Mouse (Mus musculus) E14TG2a.4 (cell line): Measurements from ENCODE around the gene Wfdc6a.

Experiments used
- H3K27me3 ChIP-seq: 2 replicates; pipeline ENCODE4 v1.6.1; 2014; ENCODE audit warnings: low read length, control low read depth; ENCODE audit not compliant: insufficient read depth
- H3K36me3 ChIP-seq: 2 replicates; pipeline ENCODE4 v1.6.1; 2014; ENCODE audit warnings: low read length, control low read depth; ENCODE audit not compliant: insufficient read depth
- H3K4me1 ChIP-seq: replicated peaks from 2 replicates; pipeline ENCODE4 v1.6.1; 2014; ENCODE audit warnings: low read depth, low read length, control low read depth
- H3K4me3 ChIP-seq: replicated peaks from 2 replicates; pipeline ENCODE4 v1.5.1; 2014; ENCODE audit warnings: mild to moderate bottlenecking, low read length
- H3K9me3 ChIP-seq: 2 replicates; pipeline ENCODE4 v1.6.1; 2014; ENCODE audit warnings: low read length, control low read depth
- CTCF ChIP-seq: conservative IDR thresholded peaks from 2 replicates; pipeline ENCODE4 v1.5.1; 2014; ENCODE audit warnings: low read length
- NANOG ChIP-seq: IDR thresholded peaks from 2 replicates; pipeline ENCODE4 v1.6.1; 2014; ENCODE audit warnings: borderline replicate concordance, low read length, mixed read lengths
- POU5F1 ChIP-seq: IDR thresholded peaks from 2 replicates; pipeline ENCODE4 v1.6.1; 2014; ENCODE audit warnings: low read length, borderline replicate concordance

Wfdc6a gene

GRCm38 (mm10) chr2:164543745-164544144, 41.5 kb downstream of the Wfdc6a start:
- H3K36me3 ChIP-seq, result no peaks in the 10 kb centered on the region
- H3K4me1 ChIP-seq, result peaks cover 14% of the 10 kb centered on the region
- H3K27me3 ChIP-seq, result peaks cover 11% of the 10 kb centered on the region
- peaks cover 12% of the 10 kb centered on the region for H3K9me3 ChIP-seq
- H3K4me3 ChIP-seq, result no peak overlapping the region
- TF ChIP-seq CTCF (no peak), NANOG (no peak), POU5F1 (no peak)

GRCm38 (mm10) chr2:164542598-164542997, 42.6 kb downstream of the Wfdc6a start:
- Histone ChIP-seq H3K27me3 (peaks cover 11% of the 10 kb centered on the region), H3K9me3 (peaks cover 12% of the 10 kb centered on the region), H3K36me3 (no peaks in the 10 kb centered on the region), H3K4me1 (peaks cover 14% of the 10 kb centered on the region), H3K4me3 (no peak overlapping the region)
- no peak for TF ChIP-seq POU5F1
- TF ChIP-seq NANOG, result no peak
- TF ChIP-seq CTCF, result no peak

- Histone ChIP-seq H3K36me3 (no peaks in the 10 kb centered on the region), H3K27me3 (peaks cover 11% of the 10 kb centered on the region), H3K9me3 (peaks cover 12% of the 10 kb centered on the region), H3K4me1 (peaks cover 17% of the 10 kb centered on the region), H3K4me3 (no peak overlapping the region)
- no peak for TF ChIP-seq NANOG
- no peak for TF ChIP-seq POU5F1
- TF ChIP-seq CTCF, result no peak
Measured at GRCm38 (mm10) chr2:164542132-164542531, 43.1 kb downstream of the Wfdc6a start.

GRCm38 (mm10) chr2:164540652-164541427, 44.4 kb downstream of the Wfdc6a start:
- no peak for TF ChIP-seq POU5F1
- no peak for TF ChIP-seq CTCF
- no peak for TF ChIP-seq NANOG
- Histone ChIP-seq H3K9me3 (peaks cover 12% of the 10 kb centered on the region), H3K36me3 (no peaks in the 10 kb centered on the region), H3K27me3 (peaks cover 11% of the 10 kb centered on the region), H3K4me1 (peaks cover 22% of the 10 kb centered on the region), H3K4me3 (no peak overlapping the region)

GRCm38 (mm10) chr2:164537003-164537402, 48.2 kb downstream of the Wfdc6a start:
- Histone ChIP-seq H3K36me3 (no peaks in the 10 kb centered on the region), H3K4me1 (peaks cover 42% of the 10 kb centered on the region), H3K27me3 (peaks cover 6% of the 10 kb centered on the region), H3K9me3 (no peaks in the 10 kb centered on the region), H3K4me3 (no peak overlapping the region)
- TF ChIP-seq CTCF (no peak), NANOG (no peak), POU5F1 (no peak)

GRCm38 (mm10) chr2:164534315-164534714, 50.9 kb downstream of the Wfdc6a start:
- Histone ChIP-seq H3K27me3 (0 out of 2 replicates have a peak, but pooled peaks cover under 1% of the 10 kb centered on the region), H3K36me3 (no peaks in the 10 kb centered on the region), H3K4me3 (no peak overlapping the region; the same call in 1 of the 2 replicates), H3K4me1 (peaks cover 39% of the 10 kb centered on the region), H3K9me3 (no peaks in the 10 kb centered on the region)
- TF ChIP-seq CTCF (no peak), NANOG (no peak), POU5F1 (no peak)

GRCm38 (mm10) chr2:164531169-164531568, 54.1 kb downstream of the Wfdc6a start:
- Histone ChIP-seq H3K9me3 (peaks cover 19% of the 10 kb centered on the region), H3K36me3 (no peaks in the 10 kb centered on the region), H3K4me3 (no peak overlapping the region), H3K27me3 (no peaks in the 10 kb centered on the region), H3K4me1 (peaks cover 31% of the 10 kb centered on the region)
- TF ChIP-seq NANOG, result no peak
- TF ChIP-seq CTCF, result peak; percentile 96
